Mouse (Mus musculus): ENCODE data around the gene Rps27l. TPM values are rescaled to one million over a fixed set of nuclear protein-coding genes. Genes with fewer than 3 reads are reported as not detected.
A peak's percentile ranks its signal among the peaks of the same experiment; 100 is the strongest.

The Rps27l gene
- polyA plus RNA-seq, 1 experiment from 2014 or later: 702 TPM

DNA sequence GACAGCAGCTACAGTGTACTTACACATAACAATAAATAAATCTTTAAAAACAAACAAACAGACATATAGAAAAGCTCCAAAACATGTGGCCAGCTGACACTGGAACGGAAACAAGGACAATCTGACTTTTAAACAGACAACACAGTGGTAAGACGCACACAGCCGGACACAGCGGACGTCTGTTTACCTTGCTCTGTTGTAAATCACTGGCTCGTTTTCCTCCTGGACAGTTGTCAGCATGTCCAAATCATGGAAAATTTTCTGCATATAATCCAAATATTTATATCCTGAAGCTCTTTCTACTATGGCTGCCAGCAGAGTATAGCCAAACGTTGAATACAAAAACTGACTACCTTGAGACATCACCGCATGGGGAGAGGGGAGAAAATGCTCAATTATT lies 21.6 kb downstream of the Rps27l start:
- Histone ChIP-seq H3K4me1 (ENCODE audit: control insufficient read depth, insufficient read depth, low read length) (no peaks in the 10 kb centered on the region), H3K36me3 (ENCODE audit: control insufficient read depth, insufficient read depth, low read length) (no peaks in the 10 kb centered on the region), H3K27me3 (ENCODE audit: control insufficient read depth, insufficient read depth, low read length) (no peaks in the 10 kb centered on the region), H3K9me3 (ENCODE audit: control insufficient read depth, low read length) (no peaks in the 10 kb centered on the region), H3K9ac (ENCODE audit: low read length) (no peak overlapping the region), H3K4me3 (ENCODE audit: low read depth, low read length) (no peak overlapping the region), H3K27ac (ENCODE audit: low read depth, low read length) (no peak overlapping the region), H3K4me2 (no peak overlapping the region)
- ATAC-seq (ENCODE audit: low FRiP score): no peak
- no peak for DNase-seq (ENCODE audit: low spot score, missing footprints)
- 93% methylated on average over 8 of the region's 8 CpGs for WGBS

DNA sequence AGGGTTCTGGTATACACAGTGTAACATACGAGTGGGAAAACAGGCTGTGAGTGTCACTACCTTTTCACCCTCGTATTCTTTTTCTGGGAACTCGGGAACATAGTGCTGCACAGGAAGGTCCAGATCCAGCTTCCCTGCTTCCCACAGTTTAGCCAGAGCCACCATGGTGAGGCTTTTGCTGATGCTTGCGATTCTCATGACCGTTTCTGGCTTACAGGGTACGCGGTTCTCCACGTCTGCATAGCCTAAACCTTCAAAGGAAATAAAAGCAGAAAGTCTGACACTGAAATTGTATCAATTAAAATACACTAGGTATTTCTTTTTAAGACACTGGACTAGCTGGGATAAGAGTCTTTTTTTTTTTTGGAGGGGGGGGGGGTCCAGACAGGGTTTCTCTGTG lies 25.2 kb downstream of the Rps27l start:
- 87% methylated on average over 8 of the region's 8 CpGs for WGBS
- Histone ChIP-seq H3K4me3 (ENCODE audit: low read depth, low read length) (no peak overlapping the region), H3K27ac (ENCODE audit: low read depth, low read length) (no peak overlapping the region), H3K9ac (ENCODE audit: low read length) (no peak overlapping the region), H3K27me3 (ENCODE audit: control insufficient read depth, insufficient read depth, low read length) (no peaks in the 10 kb centered on the region), H3K36me3 (ENCODE audit: control insufficient read depth, insufficient read depth, low read length) (no peaks in the 10 kb centered on the region), H3K4me2 (no peak overlapping the region), H3K4me1 (ENCODE audit: control insufficient read depth, insufficient read depth, low read length) (peaks cover 2% of the 10 kb centered on the region; the same call in 1 of the 2 replicates), H3K9me3 (ENCODE audit: control insufficient read depth, low read length) (no peaks in the 10 kb centered on the region)
- DNase-seq (ENCODE audit: low spot score, missing footprints) (peak; percentile 77), ATAC-seq (ENCODE audit: low FRiP score) (no peak)

DNA sequence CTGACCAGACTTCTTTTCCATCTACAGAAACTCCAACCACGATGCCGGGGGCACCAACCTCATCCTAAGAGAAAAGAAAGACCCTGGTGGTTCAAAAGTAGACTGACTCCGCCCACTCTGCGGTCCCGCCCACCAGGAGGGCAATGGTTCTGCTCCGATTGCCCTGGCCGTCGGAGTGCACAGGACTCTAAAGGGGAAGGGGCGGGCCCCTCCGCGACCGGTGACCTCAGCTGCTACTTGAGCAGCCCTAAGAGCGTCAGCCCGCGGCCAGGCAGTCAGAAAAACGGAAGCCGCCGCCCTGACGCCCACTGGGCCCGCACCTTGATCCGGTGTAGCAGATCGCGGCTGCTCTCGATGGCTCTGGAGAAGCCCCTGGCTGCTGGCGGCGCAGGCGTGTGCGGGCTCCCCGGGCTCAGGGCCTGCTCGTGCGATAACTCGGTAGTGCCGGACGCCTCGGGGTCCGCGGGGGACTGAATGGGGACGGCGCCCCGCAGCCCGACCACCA lies 28.9 kb downstream of the Rps27l start:
- Histone ChIP-seq H3K36me3 (ENCODE audit: control insufficient read depth, insufficient read depth, low read length) (no peaks in the 10 kb centered on the region), H3K9ac (ENCODE audit: low read length) (peak overlapping the region; percentile 68), H3K4me3 (ENCODE audit: low read depth, low read length) (peak overlapping the region; percentile 87), H3K4me1 (ENCODE audit: control insufficient read depth, insufficient read depth, low read length) (peaks cover 2% of the 10 kb centered on the region; the same call in 1 of the 2 replicates), H3K27me3 (ENCODE audit: control insufficient read depth, insufficient read depth, low read length) (no peaks in the 10 kb centered on the region), H3K4me2 (peak overlapping the region; percentile 80), H3K27ac (ENCODE audit: low read depth, low read length) (peak overlapping the region; percentile 87), H3K9me3 (ENCODE audit: control insufficient read depth, low read length) (no peaks in the 10 kb centered on the region)
- DNase-seq (ENCODE audit: low spot score, missing footprints) (peak; percentile 97), ATAC-seq (ENCODE audit: low FRiP score) (peak; percentile 90)
- under 1% methylated on average over 41 of the region's 41 CpGs for WGBS

DNA sequence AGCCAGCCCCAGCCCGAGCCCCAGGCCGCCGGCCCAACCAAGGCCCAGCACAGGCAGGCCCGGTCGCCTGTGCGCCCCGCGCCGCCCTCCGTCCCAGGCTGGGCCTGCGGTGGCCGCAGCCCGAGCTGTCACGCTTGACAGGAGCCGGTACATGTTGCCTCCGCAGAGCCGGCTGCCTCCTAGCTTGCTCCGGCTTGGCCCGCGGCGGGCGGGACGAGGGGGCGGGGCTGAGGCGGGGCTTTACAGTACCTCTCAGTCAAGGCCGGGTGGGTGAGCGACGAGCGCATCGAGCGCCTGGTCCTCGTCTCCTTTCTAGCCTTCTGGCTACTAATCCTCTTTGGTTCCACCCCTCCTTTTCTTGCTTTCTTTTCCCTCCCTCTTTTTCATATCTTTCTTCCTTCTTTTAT lies 29.4 kb downstream of the Rps27l start, which contains the start of gene Lactb:
TSS of gene Lactb (minus strand) at position 246 of the 407 bp plus-strand sequence.
- WGBS: 0% methylated on average over 32 of the region's 32 CpGs

DNA sequence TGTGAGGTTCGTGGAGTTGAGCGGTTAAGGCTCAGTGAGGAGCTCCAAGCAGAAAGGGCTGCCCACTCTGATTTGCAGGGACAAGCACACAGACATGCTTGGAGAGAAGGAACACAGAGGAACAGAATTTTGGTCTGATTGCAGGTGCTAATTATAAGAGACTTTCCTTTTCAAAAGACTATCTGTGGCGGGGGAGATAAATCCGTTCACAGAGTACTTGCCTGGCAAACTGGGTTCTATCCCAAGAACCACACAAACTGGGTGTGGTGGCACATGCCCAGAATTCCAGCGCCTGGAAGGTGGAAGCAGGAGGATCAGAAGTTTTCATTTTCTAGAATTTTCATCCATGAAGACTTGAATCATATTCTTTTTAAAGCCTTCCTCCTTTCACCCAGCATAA lies 31.2 kb downstream of the Rps27l start:
- DNase-seq (ENCODE audit: low spot score, missing footprints) (no peak), ATAC-seq (ENCODE audit: low FRiP score) (no peak)
- no peak overlapping the region for H3K27ac ChIP-seq (ENCODE audit: low read depth, low read length)
- peaks cover 2% of the 10 kb centered on the region; the same call in 1 of the 2 replicates for H3K4me1 ChIP-seq (ENCODE audit: control insufficient read depth, insufficient read depth, low read length)
- WGBS: 83% methylated on average over 5 of the region's 5 CpGs
- no peaks in the 10 kb centered on the region for H3K36me3 ChIP-seq (ENCODE audit: control insufficient read depth, insufficient read depth, low read length)
- H3K9me3 ChIP-seq (ENCODE audit: control insufficient read depth, low read length): no peaks in the 10 kb centered on the region
- no peak overlapping the region for H3K4me3 ChIP-seq (ENCODE audit: low read depth, low read length)
- no peak overlapping the region for H3K9ac ChIP-seq (ENCODE audit: low read length)
- H3K27me3 ChIP-seq (ENCODE audit: control insufficient read depth, insufficient read depth, low read length): no peaks in the 10 kb centered on the region
- H3K4me2 ChIP-seq: no peak overlapping the region

More for the DNA sequence above, 29.4 kb downstream of the Rps27l start, which contains the start of gene Lactb:
- Histone ChIP-seq H3K36me3 (ENCODE audit: control insufficient read depth, insufficient read depth, low read length) (no peaks in the 10 kb centered on the region), H3K9me3 (ENCODE audit: control insufficient read depth, low read length) (no peaks in the 10 kb centered on the region), H3K27ac (ENCODE audit: low read depth, low read length) (peak within 1 kb of the TSS; percentile 87), H3K4me2 (peak within 1 kb of the TSS; percentile 80), H3K4me3 (ENCODE audit: low read depth, low read length) (peak within 1 kb of the TSS; percentile 87), H3K4me1 (ENCODE audit: control insufficient read depth, insufficient read depth, low read length) (peaks cover 2% of the 10 kb centered on the region; the same call in 1 of the 2 replicates), H3K9ac (ENCODE audit: low read length) (peak within 1 kb of the TSS; percentile 68), H3K27me3 (ENCODE audit: control insufficient read depth, insufficient read depth, low read length) (no peaks in the 10 kb centered on the region)
- DNase-seq (ENCODE audit: low spot score, missing footprints) (peak; percentile 99), ATAC-seq (ENCODE audit: low FRiP score) (peak; percentile 98)

DNA sequence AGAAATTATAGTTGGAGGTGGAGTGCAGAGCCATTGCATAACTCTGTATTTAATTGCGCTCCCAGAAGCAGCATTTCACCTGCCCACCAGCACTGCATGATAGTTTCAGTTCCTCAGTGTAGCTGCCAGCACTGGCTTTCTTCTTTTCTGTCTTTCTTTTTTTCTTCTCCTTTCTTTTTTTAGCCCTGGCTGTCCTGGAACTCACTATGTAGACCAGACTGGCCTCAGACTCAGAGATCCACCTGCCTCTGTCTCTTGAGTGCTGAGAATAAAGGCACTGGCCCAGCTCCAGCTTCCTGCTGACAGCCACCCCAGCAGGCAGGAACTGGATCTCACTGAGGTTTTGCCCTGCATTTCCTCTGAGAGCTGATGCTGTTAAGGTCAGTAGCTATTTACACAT lies 32.1 kb downstream of the Rps27l start:
- no peak for ATAC-seq (ENCODE audit: low FRiP score)
- no peak for DNase-seq (ENCODE audit: low spot score, missing footprints)
- 97% methylated on average over 1 of the region's 1 CpGs for WGBS

DNA sequence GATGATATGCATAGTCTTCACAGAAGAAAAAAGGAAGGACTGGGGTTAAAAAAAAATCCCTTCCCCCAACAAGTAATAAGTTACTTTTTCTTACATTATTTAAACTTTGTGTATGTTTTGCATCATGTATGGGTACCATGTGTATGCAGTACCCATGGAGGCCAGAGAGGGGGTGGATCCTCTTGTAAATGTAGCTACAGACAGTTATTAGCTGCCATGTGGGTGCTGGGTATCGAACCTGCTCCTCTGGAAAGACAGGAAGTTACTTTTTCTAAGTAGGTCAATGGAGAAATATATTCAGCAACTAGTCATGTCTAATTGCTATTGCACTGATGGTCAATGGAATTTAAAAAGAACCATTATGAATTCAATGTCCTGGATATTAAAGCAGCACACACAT lies 32.6 kb downstream of the Rps27l start:
- Histone ChIP-seq H3K4me2 (no peak overlapping the region), H3K4me3 (ENCODE audit: low read depth, low read length) (no peak overlapping the region), H3K27me3 (ENCODE audit: control insufficient read depth, insufficient read depth, low read length) (no peaks in the 10 kb centered on the region), H3K4me1 (ENCODE audit: control insufficient read depth, insufficient read depth, low read length) (peaks cover 2% of the 10 kb centered on the region; the same call in 1 of the 2 replicates), H3K36me3 (ENCODE audit: control insufficient read depth, insufficient read depth, low read length) (no peaks in the 10 kb centered on the region), H3K9ac (ENCODE audit: low read length) (no peak overlapping the region), H3K27ac (ENCODE audit: low read depth, low read length) (no peak overlapping the region), H3K9me3 (ENCODE audit: control insufficient read depth, low read length) (no peaks in the 10 kb centered on the region)
- ATAC-seq (ENCODE audit: low FRiP score) (no peak), DNase-seq (ENCODE audit: low spot score, missing footprints) (no peak)
- 79% methylated on average over 1 of the region's 1 CpGs for WGBS

More for the DNA sequence above, 32.1 kb downstream of the Rps27l start:
- Histone ChIP-seq H3K27ac (ENCODE audit: low read depth, low read length) (no peak overlapping the region), H3K27me3 (ENCODE audit: control insufficient read depth, insufficient read depth, low read length) (no peaks in the 10 kb centered on the region), H3K4me2 (no peak overlapping the region), H3K36me3 (ENCODE audit: control insufficient read depth, insufficient read depth, low read length) (no peaks in the 10 kb centered on the region), H3K4me3 (ENCODE audit: low read depth, low read length) (no peak overlapping the region), H3K4me1 (ENCODE audit: control insufficient read depth, insufficient read depth, low read length) (peaks cover 2% of the 10 kb centered on the region; the same call in 1 of the 2 replicates), H3K9me3 (ENCODE audit: control insufficient read depth, low read length) (no peaks in the 10 kb centered on the region), H3K9ac (ENCODE audit: low read length) (no peak overlapping the region)

DNA sequence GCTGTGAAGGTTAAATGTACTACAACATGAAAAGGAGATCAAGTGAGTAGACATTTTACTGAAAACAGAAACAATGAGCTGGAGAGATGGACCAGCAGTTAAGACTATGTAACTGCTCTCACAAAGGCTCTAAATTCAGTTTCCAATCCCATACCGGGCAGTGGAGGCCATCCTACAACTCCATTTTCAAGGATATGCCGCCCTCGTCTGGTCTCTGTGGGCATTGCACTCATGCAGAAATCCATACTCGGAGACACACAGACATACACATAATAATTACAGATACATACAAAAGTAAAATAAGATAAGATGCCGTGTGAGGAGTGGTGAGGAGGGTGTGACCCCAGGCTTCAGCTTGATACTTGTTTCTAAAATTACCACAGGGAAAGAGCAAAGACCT lies 34.6 kb downstream of the Rps27l start:
- H3K36me3 ChIP-seq (ENCODE audit: control insufficient read depth, insufficient read depth, low read length): no peaks in the 10 kb centered on the region
- H3K4me1 ChIP-seq (ENCODE audit: control insufficient read depth, insufficient read depth, low read length): no peaks in the 10 kb centered on the region
- H3K9ac ChIP-seq (ENCODE audit: low read length): no peak overlapping the region
- DNase-seq (ENCODE audit: low spot score, missing footprints): peak; percentile 98
- no peak overlapping the region for H3K27ac ChIP-seq (ENCODE audit: low read depth, low read length)
- H3K4me3 ChIP-seq (ENCODE audit: low read depth, low read length): no peak overlapping the region
- 15% methylated on average over 5 of the region's 5 CpGs for WGBS
- H3K4me2 ChIP-seq: no peak overlapping the region
- H3K9me3 ChIP-seq (ENCODE audit: control insufficient read depth, low read length): no peaks in the 10 kb centered on the region
- ATAC-seq (ENCODE audit: low FRiP score): no peak
- no peaks in the 10 kb centered on the region for H3K27me3 ChIP-seq (ENCODE audit: control insufficient read depth, insufficient read depth, low read length)

DNA sequence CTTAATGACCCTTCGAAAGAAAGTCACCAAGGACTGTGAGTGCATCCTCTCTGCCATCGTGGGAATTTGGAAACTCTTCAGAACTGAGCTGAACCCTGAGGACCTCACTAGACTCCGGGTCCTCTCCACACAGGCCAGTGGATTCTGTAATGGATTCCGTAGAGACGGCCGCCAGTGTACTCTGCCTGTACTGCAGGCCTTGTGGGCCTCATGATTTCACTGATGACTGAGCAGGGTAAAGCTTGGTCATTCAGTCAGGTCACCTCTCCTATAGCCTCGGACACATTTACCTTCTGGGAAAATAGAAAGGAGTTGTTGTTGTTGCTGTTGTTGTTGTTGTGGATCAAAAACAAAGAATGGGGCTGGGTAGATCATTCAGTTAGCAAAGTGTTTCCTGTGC lies 36.2 kb downstream of the Rps27l start:
- Histone ChIP-seq H3K4me3 (ENCODE audit: low read depth, low read length) (no peak overlapping the region), H3K9me3 (ENCODE audit: control insufficient read depth, low read length) (no peaks in the 10 kb centered on the region), H3K4me2 (no peak overlapping the region), H3K4me1 (ENCODE audit: control insufficient read depth, insufficient read depth, low read length) (no peaks in the 10 kb centered on the region), H3K27ac (ENCODE audit: low read depth, low read length) (no peak overlapping the region), H3K27me3 (ENCODE audit: control insufficient read depth, insufficient read depth, low read length) (no peaks in the 10 kb centered on the region), H3K36me3 (ENCODE audit: control insufficient read depth, insufficient read depth, low read length) (no peaks in the 10 kb centered on the region), H3K9ac (ENCODE audit: low read length) (no peak overlapping the region)
- ATAC-seq (ENCODE audit: low FRiP score) (no peak), DNase-seq (ENCODE audit: low spot score, missing footprints) (peak; percentile 66)
- WGBS: 75% methylated on average over 7 of the region's 7 CpGs
